Mouse (Mus musculus) heart, adult 2 months (tissue): ENCODE measurements around the gene Cdc20b.

Source experiments
- CTCF ChIP-seq: fragments of 200-600 bp; IDR thresholded peaks from 2 replicates; pipeline ENCODE4 v1.8.1; 2022; ENCODE audit warnings: antibody characterized with exemption, mild to moderate bottlenecking, moderate library complexity
- POLR2A ChIP-seq: fragments of 200-500 bp; IDR thresholded peaks from 2 replicates; pipeline ENCODE4 v1.6.1; 2011; ENCODE audit warnings: mild to moderate bottlenecking, low read depth, low read length, control low read depth; ENCODE audit not compliant: insufficient read depth

- TF ChIP-seq CTCF (no peak), POLR2A (no peak)
Measured at GRCm38 (mm10) chr13:113044876-113045275, 10.0 kb downstream of the Cdc20b start.
